Mouse (Mus musculus): ENCODE results near the gene Gm10134. TPM values are rescaled to one million over a fixed set of nuclear protein-coding genes. Genes with fewer than 3 reads are reported as not detected.

The Gm10134 gene
- polyA plus RNA-seq (2012; rRNA removed) (not detected in 2 replicates), polyA plus RNA-seq (2014; fragmentation: Nextera tagmentation; extraction: Ambion mirVana) (not detected in 2 replicates)

- no peaks in the 10 kb centered on the region for H3K4me1 ChIP-seq (replicated peaks; ENCODE audit: control insufficient read depth in 2 of 2, insufficient read depth in 2 of 2, low read length in 1 of 2)
- WGBS (ENCODE audit: insufficient replicate concordance) = 55% methylated on average over 3 of the region's 3 CpGs
- TF ChIP-seq CTCF (IDR thresholded peaks at IDR 0.05; ENCODE audit: low read depth) (no peak), EP300 (IDR thresholded peaks at IDR 0.05; ENCODE audit: low read depth) (no peak)
Measured at GRCm38 (mm10) chr2:28505795-28506194, at the start of gene Gm10134. TSS of gene Gm10134 (plus strand) at chr2:28506095.

GRCm38 (mm10) chr2:28456616-28457015 is 49.3 kb upstream of the Gm10134 start:
- no peak for ATAC-seq (ENCODE audit: insufficient read depth)
- Histone ChIP-seq H3K4me1 (replicated peaks; ENCODE audit: control insufficient read depth in 2 of 2, insufficient read depth in 2 of 2, low read length in 1 of 2) (no peaks in the 10 kb centered on the region), H3K4me2 (ENCODE audit: low read depth) (no peak overlapping the region), H3K9me3 (ENCODE audit: control insufficient read depth, low read length) (no peaks in the 10 kb centered on the region), H3K27ac (no peak overlapping the region), H3K9ac (replicated peaks) (no peak overlapping the region), H3K36me3 (replicated peaks; ENCODE audit: control insufficient read depth, insufficient read depth, low read depth) (no peaks in the 10 kb centered on the region), H3K27me3 (ENCODE audit: control insufficient read depth, insufficient read depth, low read length) (no peaks in the 10 kb centered on the region), H3K4me3 (ENCODE audit: insufficient read depth in 1 of 2, low read depth in 2 of 2, low read length in 2 of 2) (no peak overlapping the region)
- WGBS (ENCODE audit: insufficient replicate concordance) = 69% methylated on average over 1 of the region's 1 CpGs
- no peak for DNase-seq (ENCODE audit: low read depth in 3 of 3, low spot score in 3 of 3)
- TF ChIP-seq EP300 (IDR thresholded peaks at IDR 0.05; ENCODE audit: low read depth) (no peak), CTCF (IDR thresholded peaks at IDR 0.05; ENCODE audit: low read depth) (no peak)

More at GRCm38 (mm10) chr2:28505795-28506194, at the start of gene Gm10134:
- Histone ChIP-seq H3K4me2 (ENCODE audit: low read depth) (no peak within 1 kb of the TSS), H3K27me3 (ENCODE audit: control insufficient read depth, insufficient read depth, low read length) (no peaks in the 10 kb centered on the region; the same call in 1 of the 2 replicates), H3K9me3 (ENCODE audit: control insufficient read depth, low read length) (no peaks in the 10 kb centered on the region), H3K9ac (replicated peaks) (no peak within 1 kb of the TSS), H3K27ac (no peak within 1 kb of the TSS), H3K36me3 (replicated peaks; ENCODE audit: control insufficient read depth, insufficient read depth, low read depth) (no peaks in the 10 kb centered on the region), H3K4me3 (ENCODE audit: insufficient read depth in 1 of 2, low read depth in 2 of 2, low read length in 2 of 2) (no peak within 1 kb of the TSS)
- ATAC-seq (ENCODE audit: insufficient read depth) (no peak), DNase-seq (ENCODE audit: low read depth in 3 of 3, low spot score in 3 of 3) (no peak)

GRCm38 (mm10) chr2:28463919-28464318 is 42.0 kb upstream of the Gm10134 start:
- Histone ChIP-seq H3K9me3 (ENCODE audit: control insufficient read depth, low read length) (no peaks in the 10 kb centered on the region), H3K4me1 (replicated peaks; ENCODE audit: control insufficient read depth in 2 of 2, insufficient read depth in 2 of 2, low read length in 1 of 2) (peaks cover 0 to 9% of the 10 kb centered on the region in 2 experiments; a peak in 2 of 4 replicates), H3K4me3 (ENCODE audit: insufficient read depth in 1 of 2, low read depth in 2 of 2, low read length in 2 of 2) (no peak overlapping the region), H3K27me3 (ENCODE audit: control insufficient read depth, insufficient read depth, low read length) (peaks cover 11% of the 10 kb centered on the region), H3K36me3 (replicated peaks; ENCODE audit: control insufficient read depth, insufficient read depth, low read depth) (no peaks in the 10 kb centered on the region), H3K27ac (no peak overlapping the region), H3K4me2 (ENCODE audit: low read depth) (no peak overlapping the region), H3K9ac (replicated peaks) (no peak overlapping the region)
- WGBS (ENCODE audit: insufficient replicate concordance) = 21% methylated on average over 3 of the region's 3 CpGs
- DNase-seq (ENCODE audit: low read depth in 3 of 3, low spot score in 3 of 3) = peak; percentile 41 to 46 (median 44)
- no peak for ATAC-seq (ENCODE audit: insufficient read depth)
- TF ChIP-seq CTCF (IDR thresholded peaks at IDR 0.05; ENCODE audit: low read depth) = peak; percentile 89
- no peak for TF ChIP-seq EP300 (IDR thresholded peaks at IDR 0.05; ENCODE audit: low read depth)

- H3K9me3 ChIP-seq (ENCODE audit: control insufficient read depth, low read length) = no peaks in the 10 kb centered on the region
- no peak for DNase-seq (ENCODE audit: low read depth in 3 of 3, low spot score in 3 of 3)
- H3K36me3 ChIP-seq (replicated peaks; ENCODE audit: control insufficient read depth, insufficient read depth, low read depth) = peaks cover 5% of the 10 kb centered on the region
- no peak for ATAC-seq (ENCODE audit: insufficient read depth)
- peaks cover 11% of the 10 kb centered on the region for H3K27me3 ChIP-seq (ENCODE audit: control insufficient read depth, insufficient read depth, low read length)
- no peak overlapping the region for H3K9ac ChIP-seq (replicated peaks)
- H3K27ac ChIP-seq = no peak overlapping the region
- 67% methylated on average over 9 of the region's 9 CpGs for WGBS (ENCODE audit: insufficient replicate concordance)
- TF ChIP-seq CTCF (IDR thresholded peaks at IDR 0.05; ENCODE audit: low read depth) = no peak
- no peak for TF ChIP-seq EP300 (IDR thresholded peaks at IDR 0.05; ENCODE audit: low read depth)
- H3K4me2 ChIP-seq (ENCODE audit: low read depth) = no peak overlapping the region
- H3K4me3 ChIP-seq (ENCODE audit: insufficient read depth in 1 of 2, low read depth in 2 of 2, low read length in 2 of 2) = no peak overlapping the region
- H3K4me1 ChIP-seq (replicated peaks; ENCODE audit: control insufficient read depth in 2 of 2, insufficient read depth in 2 of 2, low read length in 1 of 2) = peaks cover 0 to 10% of the 10 kb centered on the region in 2 experiments; a peak in 2 of 4 replicates
Measured at GRCm38 (mm10) chr2:28464919-28465318, 41.0 kb upstream of the Gm10134 start.

GRCm38 (mm10) chr2:28465836-28466518 is 39.9 kb upstream of the Gm10134 start, which contains the start of gene 1700007K13Rik:
TSS of gene 1700007K13Rik (minus strand) at chr2:28466332.
- no peaks in the 10 kb centered on the region for H3K9me3 ChIP-seq (ENCODE audit: control insufficient read depth, low read length)
- DNase-seq (ENCODE audit: low read depth in 3 of 3, low spot score in 3 of 3) (peak; percentile 28 to 34 (median 33)), ATAC-seq (ENCODE audit: insufficient read depth) (no peak)
- H3K4me2 ChIP-seq (ENCODE audit: low read depth) = peak within 1 kb of the TSS; percentile 39
- H3K36me3 ChIP-seq (replicated peaks; ENCODE audit: control insufficient read depth, insufficient read depth, low read depth) = peaks cover 8% of the 10 kb centered on the region
- H3K4me1 ChIP-seq (replicated peaks; ENCODE audit: control insufficient read depth in 2 of 2, insufficient read depth in 2 of 2, low read length in 1 of 2) = peaks cover 0 to 10% of the 10 kb centered on the region in 2 experiments; a peak in 2 of 4 replicates
- no peak for TF ChIP-seq CTCF (IDR thresholded peaks at IDR 0.05; ENCODE audit: low read depth)
- TF ChIP-seq EP300 (IDR thresholded peaks at IDR 0.05; ENCODE audit: low read depth) = no peak
- no peak within 1 kb of the TSS for H3K9ac ChIP-seq (replicated peaks)
- H3K27ac ChIP-seq = no peak within 1 kb of the TSS
- 3% methylated on average over 25 of the region's 25 CpGs for WGBS (ENCODE audit: insufficient replicate concordance)
- H3K27me3 ChIP-seq (ENCODE audit: control insufficient read depth, insufficient read depth, low read length) = peaks cover 11% of the 10 kb centered on the region
- H3K4me3 ChIP-seq (ENCODE audit: insufficient read depth in 1 of 2, low read depth in 2 of 2, low read length in 2 of 2) = no peak within 1 kb of the TSS
